Mouse (Mus musculus): Measurements from ENCODE around the gene Gipr.

GRCm38 (mm10) chr7:19197985-19198384 is 32.1 kb upstream of the Gipr start:
- TF ChIP-seq ZC3H11A (IDR thresholded peaks at IDR 0.05; ENCODE audit: borderline replicate concordance, low read depth, low read length) (0 out of 2 replicates have a peak, but pooled peaks have one; percentile 23), HCFC1 (IDR thresholded peaks at IDR 0.05; ENCODE audit: borderline replicate concordance, insufficient read depth, low read length) (no peak), ZNF384 (IDR thresholded peaks at IDR 0.05; ENCODE audit: low read depth, low read length) (no peak), MAFK (IDR thresholded peaks at IDR 0.05; ENCODE audit: insufficient read depth, low read depth, low read length) (no peak), CHD2 (IDR thresholded peaks at IDR 0.05; ENCODE audit: low read depth, low read length) (no peak)

Data from ES-E14 (cell line).